Mouse (Mus musculus) inflammation-experienced regulatory T-cells, adult 6 months (primary cell): Measurements from ENCODE around the gene Wdfy3. TPM values are rescaled to one million over a fixed set of nuclear protein-coding genes. Genes with fewer than 3 reads are reported as not detected.

Experiments used
- ATAC-seq: one replicate; pipeline ENCODE4 v1.8.0; 2017
- polyA plus RNA-seq, 3 experiments: library from polyadenylated mRNA; unstranded; fragments of 100-300 nt; shearing (Covaris generic); gene quantifications; one replicate each; pipeline ENCODE4 v1.2.1; 2017

Wdfy3 gene
- polyA plus RNA-seq, 3 experiments from 2014 or later = not detected

- ATAC-seq = no peak
Measured at GRCm38 (mm10) chr5:101826531-101826970, 243.2 kb downstream of the Wdfy3 start.

GRCm38 (mm10) chr5:101825111-101825911, 244.4 kb downstream of the Wdfy3 start:
- no peak for ATAC-seq

GRCm38 (mm10) chr5:101822311-101822670, 247.4 kb downstream of the Wdfy3 start:
- no peak for ATAC-seq

GRCm38 (mm10) chr5:101821491-101822310, 248.0 kb downstream of the Wdfy3 start:
- ATAC-seq = no peak

- ATAC-seq = no peak
Measured at GRCm38 (mm10) chr5:101821052-101821451, 248.7 kb downstream of the Wdfy3 start.

GRCm38 (mm10) chr5:101819844-101820243, 249.9 kb downstream of the Wdfy3 start:
- no peak for ATAC-seq

- no peak for ATAC-seq
Measured at GRCm38 (mm10) chr5:101819216-101819615, 250.5 kb downstream of the Wdfy3 start.

GRCm38 (mm10) chr5:101816822-101817221, 252.9 kb downstream of the Wdfy3 start:
- no peak for ATAC-seq

GRCm38 (mm10) chr5:101811296-101812169, 258.2 kb downstream of the Wdfy3 start:
- ATAC-seq = no peak

- no peak for ATAC-seq
Measured at GRCm38 (mm10) chr5:101802358-101803022, 267.2 kb downstream of the Wdfy3 start.

GRCm38 (mm10) chr5:101801891-101802290, 267.8 kb downstream of the Wdfy3 start:
- ATAC-seq = no peak

GRCm38 (mm10) chr5:101792665-101793064, 277.1 kb downstream of the Wdfy3 start:
- ATAC-seq = no peak

GRCm38 (mm10) chr5:101790560-101790959, 279.2 kb downstream of the Wdfy3 start:
- ATAC-seq = no peak

GRCm38 (mm10) chr5:101789770-101790169, 280.0 kb downstream of the Wdfy3 start:
- no peak for ATAC-seq

GRCm38 (mm10) chr5:101785921-101786614, 283.7 kb downstream of the Wdfy3 start:
- ATAC-seq = no peak

GRCm38 (mm10) chr5:101784787-101785186, 284.9 kb downstream of the Wdfy3 start:
- no peak for ATAC-seq

GRCm38 (mm10) chr5:101784328-101784727, 285.4 kb downstream of the Wdfy3 start:
- no peak for ATAC-seq
